Mouse (Mus musculus) right cerebral cortex, postnatal 4 days (tissue): ENCODE results near the gene Tbc1d4.

Experiments used
- DNase-seq: peaks from one replicate; pipeline ENCODE4 v3.0.0-alpha.2; 2022

The Tbc1d4 gene

DNA sequence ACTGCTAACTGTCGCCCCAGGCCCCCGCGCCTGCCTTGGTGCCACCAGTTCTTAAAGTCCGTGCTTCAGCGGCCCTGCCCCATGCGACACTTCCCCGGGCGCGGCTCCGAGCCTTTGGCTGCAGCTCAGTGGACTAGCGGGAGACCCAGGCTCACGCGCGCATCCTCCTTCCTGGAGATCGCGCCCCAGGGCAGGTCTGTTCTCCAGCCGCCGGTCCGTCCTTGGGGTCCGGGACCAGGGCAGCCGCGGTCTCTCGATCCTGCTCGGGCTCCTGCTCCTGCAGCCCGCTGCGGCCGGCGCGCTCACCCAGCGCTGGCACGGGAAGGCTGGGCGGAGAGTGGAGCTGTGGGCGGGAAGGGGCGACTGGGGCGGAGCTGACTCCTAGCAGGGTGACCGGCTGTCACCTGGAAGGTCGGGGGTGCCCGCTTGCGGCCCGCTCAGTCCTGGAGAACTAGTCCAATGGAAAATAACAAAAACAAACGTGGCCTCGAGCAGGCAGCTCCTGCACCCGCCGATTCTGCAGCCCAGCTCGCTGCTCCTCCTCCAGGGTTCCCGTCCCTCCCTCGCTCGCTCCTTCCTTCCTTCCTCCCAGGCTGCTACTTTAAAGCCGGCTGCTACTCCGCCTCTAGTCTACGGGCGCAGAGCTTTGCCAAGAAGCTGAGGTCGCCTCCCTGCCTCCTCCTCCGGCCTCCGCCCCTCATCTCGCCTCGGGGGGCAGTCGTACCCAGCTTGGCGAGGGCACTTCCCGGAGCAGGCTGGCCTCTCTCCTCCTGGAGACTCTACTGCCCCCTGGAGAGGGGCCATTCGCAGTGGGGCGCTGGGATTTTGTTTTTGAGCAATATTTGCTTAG, at the start of gene Tbc1d4:
TSS of gene Tbc1d4 (minus strand) at position 673 of the 850 bp plus-strand sequence.
- peak; percentile 64 for DNase-seq

DNA sequence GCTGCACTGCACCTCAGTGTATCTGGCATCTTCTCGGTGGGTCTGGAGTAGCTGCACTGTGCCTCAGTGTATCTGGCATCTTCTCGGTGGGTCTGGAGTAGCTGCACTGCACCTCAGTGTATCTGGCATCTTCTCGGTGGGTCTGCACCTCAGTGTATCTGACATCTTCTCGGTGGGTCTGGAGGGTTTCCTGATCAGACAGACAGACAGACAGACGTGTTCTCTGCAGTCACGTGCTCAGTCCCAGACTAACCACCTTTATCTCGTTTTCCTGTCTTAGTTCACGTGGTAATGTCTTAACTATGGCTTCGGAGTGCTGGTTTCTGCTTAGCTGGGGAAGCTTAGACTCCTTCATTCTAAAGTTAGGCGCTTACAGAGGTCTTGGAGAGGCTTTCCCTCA, 47.3 kb upstream of the Tbc1d4 start:
- DNase-seq: no peak

DNA sequence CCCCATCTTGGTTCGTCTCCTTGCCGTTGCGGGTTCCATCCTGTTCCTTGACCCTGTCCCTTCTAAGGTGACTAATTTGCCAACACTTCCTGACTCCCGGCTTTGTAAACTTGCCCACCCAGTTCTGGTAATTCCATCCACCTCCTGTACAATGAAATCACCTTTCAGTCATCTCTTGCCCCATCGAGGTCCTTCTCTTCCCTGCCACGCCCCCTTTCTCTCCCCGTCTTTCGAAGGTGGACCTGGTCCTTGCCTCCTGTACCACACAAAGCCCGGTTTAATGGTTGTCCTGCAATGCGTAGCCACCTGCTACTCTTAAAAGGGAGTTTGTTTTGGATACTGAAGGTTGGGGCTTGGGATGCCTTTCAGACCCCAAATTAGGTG, 45.5 kb upstream of the Tbc1d4 start:
- DNase-seq: peak; percentile 6

DNA sequence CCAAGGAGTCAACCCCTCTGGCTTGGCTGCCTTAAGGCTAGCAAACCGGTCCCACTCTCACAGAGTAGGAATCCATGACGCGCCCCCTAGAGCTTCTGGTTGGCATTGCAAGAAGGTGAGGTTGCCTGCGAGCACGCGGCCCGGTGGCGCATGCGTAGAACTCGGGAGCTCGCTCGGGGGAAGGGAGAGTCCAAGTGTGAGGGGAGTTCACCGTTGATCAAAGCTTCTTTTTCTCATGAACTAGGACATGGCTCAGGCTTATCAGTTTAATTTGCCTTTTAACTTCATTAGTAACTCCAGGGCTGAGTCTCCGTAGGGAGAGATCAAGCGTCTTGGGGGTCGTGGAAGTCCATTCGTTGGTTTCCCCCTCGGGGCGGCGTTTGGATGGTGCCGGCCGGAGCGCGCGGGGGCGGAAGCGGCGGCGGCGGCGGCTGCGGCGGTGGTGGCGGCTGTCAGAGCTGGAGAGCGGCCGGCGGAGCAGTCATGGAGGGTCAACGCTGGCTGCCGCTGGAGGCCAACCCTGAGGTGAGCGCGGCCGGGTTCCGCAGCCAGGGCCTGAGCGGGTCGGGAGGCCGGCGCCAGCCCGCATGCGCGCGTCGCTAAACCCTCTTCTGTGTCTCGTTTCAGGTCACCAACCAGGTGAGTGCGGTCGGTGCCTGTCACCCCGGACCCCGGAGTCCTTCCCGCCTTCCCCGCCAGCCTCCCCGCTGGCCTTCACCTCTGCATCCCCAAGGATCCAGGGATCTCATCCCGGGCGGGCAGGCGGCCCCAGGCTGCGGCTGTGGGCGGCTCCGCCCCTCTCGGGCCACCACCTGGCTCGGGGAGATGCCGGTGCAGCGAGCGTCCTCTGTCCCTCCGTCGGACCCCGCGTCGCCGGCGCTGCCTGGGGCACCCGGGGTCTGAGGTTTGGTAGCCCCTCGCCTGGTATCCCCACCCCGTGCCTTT, 44.9 kb upstream of the Tbc1d4 start, which contains the start of gene Uchl3:
TSS of gene Uchl3 (plus strand) at position 387 of the 945 bp plus-strand sequence.
- peak; percentile 100 for DNase-seq

DNA sequence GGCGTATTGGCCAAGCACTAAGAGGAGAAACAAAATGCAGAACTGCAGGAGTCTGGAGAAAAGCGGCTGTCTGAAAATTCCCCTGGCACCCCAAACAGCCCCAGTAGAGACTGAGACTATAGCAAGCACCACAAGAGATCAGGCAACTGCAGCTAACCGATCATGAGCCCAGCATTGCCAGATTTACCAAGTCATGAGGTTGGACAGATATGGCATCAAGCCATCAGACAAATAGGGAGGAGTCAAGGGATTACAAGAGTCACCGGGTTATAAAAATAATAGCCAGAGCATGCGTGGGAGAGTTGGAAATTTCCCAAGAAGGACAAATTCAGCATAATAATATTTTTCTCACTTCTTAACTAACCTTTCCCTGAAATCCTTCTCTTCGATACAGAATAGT, 43.6 kb upstream of the Tbc1d4 start:
- DNase-seq: no peak

DNA sequence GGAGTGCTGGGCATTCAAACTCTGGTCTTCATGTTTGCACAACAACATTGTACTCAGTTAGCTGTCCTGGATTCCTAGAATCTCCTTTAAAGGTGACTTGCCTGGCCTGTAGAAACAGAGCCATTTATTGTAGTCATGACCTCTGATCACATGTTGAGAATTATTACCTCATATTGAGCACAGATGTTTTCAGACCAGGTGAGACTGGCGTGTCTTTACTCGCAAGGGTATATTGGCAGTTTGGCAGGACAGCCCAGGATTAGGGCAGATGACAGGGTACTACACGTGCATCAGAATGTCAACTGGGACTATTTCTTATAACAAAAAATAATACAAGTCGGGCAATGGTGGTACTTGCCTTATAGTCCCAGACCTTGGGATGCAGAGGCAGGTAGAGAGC, 41.6 kb upstream of the Tbc1d4 start:
- no peak for DNase-seq

DNA sequence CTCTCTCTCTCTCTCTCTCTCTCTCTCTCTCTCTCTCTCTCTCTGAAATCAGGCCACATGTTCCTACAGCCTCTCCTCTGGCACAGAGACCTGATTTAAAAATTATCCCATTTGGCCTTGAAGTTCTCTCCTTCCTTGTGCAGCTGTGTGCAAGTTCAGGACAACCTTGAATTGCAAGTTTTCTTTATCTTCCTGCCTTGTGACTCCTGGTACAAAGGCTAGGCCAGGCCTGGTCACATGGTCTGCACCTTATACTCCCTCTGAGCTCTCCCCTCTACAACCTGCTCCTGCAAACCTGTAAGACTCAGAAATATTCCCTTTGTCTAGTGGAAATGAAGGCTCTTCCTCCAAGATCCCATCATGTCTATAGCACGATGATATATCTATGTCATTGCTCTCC, 36.0 kb upstream of the Tbc1d4 start:
- no peak for DNase-seq

DNA sequence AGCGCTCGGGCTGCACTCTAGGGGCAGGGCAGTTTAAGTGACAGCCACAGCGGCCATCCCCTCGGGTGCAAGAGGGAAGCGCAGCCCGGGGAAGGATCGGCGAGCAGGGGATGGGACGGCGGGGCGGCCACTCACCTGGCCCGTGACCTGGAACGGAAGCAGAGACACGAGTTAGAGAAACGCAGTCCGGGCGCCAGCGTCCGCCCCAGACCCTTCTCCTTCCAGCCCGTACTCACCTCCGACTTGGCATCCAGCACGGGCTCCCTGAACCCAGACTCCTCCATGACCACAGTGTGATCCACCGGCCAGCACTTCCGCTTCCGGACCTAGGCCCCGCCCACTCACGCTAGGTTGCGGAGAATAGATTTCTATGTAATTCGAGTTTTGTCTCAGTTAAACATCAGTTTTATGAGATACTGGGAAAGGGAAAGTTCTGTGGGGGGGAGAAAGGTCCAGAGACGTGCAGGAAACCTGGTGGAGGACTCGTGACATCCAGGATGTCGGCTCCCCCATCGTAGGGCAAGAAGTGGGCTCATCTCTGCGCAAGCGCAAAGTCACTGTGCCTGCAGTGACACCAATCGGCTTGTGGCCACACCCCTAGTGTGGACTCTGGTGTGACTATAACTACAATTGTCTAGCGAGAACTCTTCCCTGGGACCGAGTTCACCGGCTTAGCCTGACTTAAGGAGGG, 31.3 kb upstream of the Tbc1d4 start, which contains the start of gene Commd6:
TSS of gene Commd6 (minus strand) at position 534 of the 691 bp plus-strand sequence.
- DNase-seq: peak; percentile 86

DNA sequence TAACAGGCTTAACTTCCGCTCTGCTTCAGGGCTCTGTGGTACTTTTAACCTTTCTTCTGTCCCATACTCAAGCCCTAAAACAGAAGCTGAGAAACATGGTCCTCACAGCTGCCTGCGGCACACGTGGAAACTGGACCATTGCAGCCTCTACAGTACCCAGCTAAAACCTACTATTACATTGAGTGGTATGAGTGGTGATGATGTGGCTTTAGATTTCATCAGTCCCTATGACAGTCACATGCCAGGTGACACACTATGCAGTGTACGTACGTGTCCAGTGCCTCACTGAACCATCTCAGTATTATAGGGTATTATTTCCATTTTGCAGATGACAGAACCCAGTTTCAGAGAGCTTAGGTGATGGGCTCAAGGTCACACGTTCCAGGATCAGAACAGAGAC, 28.4 kb upstream of the Tbc1d4 start:
- no peak for DNase-seq

DNA sequence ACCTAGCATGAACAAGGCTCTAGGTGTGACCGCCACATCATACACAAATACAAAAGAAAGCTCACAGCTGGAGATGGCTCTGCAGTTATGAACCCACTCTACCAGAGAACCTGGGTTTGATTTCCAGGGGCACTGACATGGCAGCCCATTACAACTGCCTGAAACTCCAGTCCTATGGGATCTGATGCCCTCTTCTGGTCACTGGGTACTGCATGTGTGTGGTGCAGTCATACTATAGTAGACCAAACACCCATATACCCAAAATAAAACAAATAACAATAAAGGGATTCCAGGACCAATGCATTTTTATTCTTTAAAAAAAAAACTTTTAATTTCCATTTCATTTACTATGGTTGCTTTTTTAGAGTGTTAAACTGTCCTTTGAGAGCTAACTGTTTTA, 26.8 kb upstream of the Tbc1d4 start:
- DNase-seq: no peak

DNA sequence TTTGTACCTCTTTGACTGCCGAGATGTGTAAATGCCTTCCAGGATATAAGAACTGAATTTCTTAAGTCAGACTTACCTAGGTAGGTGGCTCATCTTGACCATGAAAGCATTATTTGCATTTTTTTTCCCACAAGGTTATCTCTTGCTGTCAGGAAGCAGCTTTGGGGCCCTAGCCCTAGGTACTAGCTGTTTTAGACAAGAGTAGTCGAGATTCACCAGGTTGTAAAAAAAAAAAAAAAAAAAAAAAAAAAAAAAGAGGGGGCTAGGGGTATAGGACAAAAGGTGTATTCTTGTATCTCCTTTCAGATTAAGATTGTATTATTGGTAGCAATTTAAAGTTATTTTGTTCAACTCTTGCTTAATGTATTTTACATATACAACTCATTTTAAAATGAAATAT, 21.6 kb upstream of the Tbc1d4 start:
- no peak for DNase-seq

DNA sequence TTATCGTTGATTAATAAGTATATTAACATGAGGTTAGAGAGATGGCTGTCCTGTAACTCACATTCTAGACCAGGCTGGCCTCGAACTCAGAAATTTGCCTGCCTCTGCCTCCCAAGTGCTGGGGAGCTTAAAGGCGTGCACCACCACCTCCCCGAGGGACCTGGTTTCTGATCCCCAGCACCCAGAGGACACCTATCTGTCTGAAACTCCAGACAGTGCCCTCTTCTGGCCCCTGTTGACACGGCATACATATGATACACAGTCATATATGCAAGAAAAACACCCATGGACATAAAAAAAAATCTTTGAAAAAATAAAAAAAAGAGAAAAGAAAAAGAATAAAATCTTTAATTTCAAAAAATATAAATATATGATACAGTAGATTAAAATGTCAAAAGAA, 8.7 kb upstream of the Tbc1d4 start:
- DNase-seq: no peak

DNA sequence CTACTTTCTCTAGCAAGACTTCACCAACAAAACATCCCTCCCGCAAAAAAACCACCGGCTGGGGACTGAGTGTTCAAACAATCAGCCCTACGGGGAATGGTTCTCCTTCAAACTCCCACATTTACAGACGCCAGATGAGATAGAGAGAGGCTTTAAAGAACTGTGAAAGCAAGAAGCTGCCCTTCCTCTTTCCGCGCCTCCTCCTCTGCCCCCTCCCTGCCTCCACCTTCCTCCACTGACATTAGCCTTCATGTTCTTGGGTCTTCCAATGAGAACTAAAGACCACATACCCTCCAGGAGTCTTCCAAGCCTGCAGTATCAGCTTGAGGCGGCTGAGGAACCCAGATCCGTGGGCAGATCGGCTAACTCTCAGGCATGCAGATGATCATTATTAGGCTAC, 7.2 kb upstream of the Tbc1d4 start:
- no peak for DNase-seq

DNA sequence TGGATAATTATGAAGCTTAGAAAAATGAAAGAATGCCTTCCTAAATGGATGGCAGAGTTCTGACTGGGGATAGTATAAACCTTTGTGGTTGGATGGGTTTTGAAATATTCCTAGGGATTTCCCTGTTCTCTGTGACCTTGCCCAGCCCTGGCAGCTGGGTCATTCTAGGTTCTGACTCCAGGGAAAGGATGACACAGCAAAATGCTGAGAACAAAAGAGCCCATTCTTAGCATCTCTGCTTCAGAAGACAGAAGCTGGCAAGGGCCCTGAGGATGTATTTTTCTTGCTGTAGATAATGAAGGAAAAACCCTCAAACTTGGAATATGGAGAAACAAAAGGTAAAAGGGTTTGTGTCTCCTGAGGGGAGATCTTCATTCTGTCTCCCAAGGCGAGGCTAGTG, 4.2 kb upstream of the Tbc1d4 start:
- no peak for DNase-seq

DNA sequence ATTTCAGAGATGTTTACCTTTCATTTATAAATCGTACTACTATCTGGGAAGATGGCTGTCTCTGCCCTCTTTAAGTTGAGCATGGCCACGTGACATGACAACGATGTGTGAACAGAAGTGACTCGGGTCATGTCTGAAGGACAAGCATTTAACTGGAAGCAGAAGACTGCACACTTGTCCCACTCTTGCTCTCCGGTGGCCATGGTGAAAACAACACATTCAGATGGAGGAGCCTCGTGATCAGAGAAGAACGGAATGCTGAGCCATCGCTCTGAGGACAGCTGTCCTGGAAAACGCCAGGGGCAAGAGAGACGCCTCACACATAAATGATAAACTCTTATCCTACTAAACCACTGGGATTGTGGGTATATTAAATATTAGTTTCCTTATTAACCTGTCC, 1.7 kb upstream of the Tbc1d4 start:
- DNase-seq: no peak

DNA sequence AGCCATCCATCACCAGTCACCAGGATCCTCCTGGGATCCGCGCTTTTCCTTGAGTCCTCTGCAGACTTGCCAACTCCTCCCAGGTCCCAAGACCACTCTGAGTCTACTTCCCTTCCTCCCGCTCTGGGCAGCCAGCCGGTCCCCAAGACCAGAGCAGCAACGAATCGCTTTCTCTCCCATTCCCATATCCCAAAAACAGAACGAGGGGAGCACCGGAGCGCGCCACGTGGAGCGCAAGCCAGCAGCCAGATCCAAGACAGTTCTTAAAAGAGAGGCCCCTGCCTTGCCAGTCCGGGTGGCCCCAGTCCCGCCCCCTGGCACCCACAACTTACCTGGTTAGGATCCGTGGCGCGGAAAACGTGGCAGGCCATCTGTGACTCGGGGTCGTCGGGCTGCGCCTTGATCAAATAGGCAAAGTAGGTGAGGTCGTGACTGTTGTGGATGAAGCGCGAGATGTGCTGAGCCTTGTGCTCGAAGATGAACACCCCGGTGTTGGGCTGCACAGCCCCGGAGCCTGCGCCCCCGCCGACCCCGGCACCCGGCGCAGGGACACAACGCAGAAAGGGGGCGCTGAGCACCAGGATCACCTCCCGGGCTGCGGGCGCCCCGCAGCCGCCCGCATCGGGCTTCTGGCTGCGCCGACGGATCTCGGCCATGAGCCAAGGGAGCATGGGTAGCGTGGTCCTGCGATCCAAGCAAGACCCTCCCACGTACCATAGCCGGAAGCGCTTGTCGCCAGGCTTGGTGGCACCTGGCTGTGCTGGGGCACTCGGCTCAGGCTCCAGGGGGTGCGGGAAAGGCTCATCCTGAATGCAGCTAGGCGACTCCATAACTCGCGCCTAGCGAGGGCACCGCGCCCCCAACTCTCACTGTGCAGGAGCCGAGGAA, 1.1 kb downstream of the Tbc1d4 start:
- peak; percentile 23 for DNase-seq

DNA sequence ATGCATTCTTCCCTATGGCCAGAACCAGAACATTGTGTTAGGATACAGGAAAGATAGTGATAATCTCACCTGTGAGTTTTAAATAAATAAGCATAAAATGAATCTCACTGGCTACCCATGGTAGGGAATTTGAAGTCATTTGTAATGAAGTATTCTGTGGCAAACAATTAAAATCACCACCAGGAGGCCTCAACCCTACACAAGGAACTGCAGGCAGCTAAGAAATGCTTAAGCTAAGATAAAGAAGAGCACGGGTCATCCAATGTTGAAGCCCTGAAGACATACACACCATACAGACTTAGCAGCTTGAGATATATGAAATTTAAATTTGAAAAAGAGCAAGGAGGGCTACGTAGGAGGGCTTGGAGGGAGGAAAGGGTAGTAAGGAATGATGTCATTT, 3.1 kb downstream of the Tbc1d4 start:
- no peak for DNase-seq

DNA sequence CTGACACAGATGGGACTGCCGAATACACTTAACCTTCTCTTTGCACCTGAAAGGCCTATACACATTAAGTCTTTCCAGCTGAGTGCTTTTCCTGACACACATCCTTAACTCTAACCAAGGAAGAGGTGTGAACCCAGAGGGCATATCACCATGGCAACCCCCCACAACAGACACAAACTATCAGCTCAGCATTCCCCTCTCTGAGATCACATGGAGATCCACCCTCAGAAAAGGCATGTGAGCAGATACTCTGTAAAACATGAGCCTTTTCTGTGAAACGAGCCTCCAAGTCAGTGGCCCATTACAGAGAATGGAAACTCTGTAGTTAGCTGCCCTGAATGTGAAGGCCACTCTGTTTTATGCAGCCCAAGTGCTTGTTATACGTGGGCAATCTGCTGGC, 6.1 kb downstream of the Tbc1d4 start:
- no peak for DNase-seq

DNA sequence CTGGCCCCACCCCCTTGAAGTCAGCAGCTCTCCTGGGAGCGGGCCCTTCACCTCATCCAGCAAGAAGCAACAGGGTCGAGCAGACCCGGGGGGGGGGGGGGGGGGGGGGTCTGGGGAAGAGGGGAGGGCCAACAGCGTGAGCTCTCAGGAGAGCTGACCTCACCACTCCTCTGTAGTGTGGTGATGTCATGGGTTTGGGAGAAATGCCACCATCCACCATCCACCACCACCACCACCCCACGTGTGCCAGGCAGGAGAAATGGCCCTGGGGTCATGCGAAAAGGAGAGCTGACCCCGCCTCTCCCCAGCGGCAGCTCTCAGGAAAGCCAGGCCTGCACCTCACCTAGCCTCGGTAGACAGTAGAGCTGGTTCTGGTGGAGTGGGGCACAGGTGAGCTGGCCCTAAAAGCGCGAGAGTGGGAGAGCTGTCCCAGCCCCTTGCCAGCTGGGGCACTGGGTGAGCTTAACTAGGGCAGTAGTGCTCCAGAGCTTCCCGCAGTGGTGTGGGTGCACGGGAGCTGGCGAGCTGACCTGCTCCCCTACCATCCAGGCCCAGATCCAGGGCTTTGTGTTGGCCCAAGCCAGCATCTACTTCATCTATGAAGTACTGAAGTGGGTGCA, 11.8 kb downstream of the Tbc1d4 start:
- no peak for DNase-seq

DNA sequence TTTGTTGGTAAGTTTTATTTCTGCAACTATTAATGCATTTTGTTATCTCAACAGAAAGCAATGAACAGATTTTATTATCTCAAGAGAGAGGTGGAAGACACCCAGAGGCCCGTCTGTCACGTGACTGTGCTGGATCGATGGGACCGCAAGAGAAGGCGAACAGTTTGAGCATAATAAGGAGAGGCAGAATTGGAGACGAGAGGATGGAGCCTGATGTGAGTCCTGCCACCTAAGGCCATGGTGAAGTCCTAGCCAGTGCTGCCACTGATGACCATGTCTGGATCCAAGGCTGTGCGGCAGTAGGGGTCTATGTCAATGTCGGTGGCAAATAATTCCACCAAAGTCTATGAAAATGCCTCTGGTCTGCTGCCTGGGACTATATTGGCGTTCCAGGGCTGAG, 12.3 kb downstream of the Tbc1d4 start:
- no peak for DNase-seq

DNA sequence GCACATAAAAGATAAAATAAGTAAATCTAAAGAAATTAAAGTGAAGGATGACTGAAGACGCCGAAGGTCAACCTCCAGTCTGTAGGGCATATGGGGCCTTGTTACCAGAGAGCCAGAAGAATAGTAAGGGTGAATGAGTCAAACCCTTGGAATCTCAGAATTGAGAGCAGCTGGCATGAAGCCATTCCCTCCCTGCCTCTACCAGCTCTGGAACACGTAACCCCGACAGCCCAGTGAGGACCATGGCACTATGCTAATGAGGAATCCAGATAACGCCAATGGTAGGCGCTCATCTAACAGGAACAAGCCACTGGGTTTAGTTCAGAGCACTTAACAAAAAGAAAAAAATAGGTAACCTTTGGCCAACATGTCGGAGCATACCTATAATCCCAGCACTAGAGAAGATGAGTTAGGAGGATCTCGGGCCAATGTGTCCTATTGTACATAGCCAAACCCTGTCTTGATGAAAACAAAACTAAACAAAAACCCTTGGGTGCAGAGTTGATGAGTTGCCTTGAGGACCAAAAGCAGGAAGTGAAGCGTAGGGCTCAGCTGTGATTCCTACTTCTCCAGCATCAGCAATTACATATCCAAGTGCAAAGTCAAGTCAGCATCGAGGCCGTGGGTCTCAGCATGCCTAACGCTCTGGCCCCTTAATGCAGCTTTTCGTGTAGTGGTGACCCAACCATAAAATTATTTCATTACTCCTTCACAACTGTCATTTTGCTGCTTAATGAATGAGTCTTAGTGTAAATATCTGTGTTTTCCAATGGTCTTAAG, 13.5 kb downstream of the Tbc1d4 start:
- DNase-seq: no peak
